Mouse (Mus musculus) lung, postnatal 14 days (tissue): ENCODE measurements around the gene Lctl.

ENCODE experiments used
- DNase-seq: peaks from one replicate; pipeline ENCODE4 v3.0.0; 2021

Gene Lctl

GRCm38 (mm10) chr9:64116876-64117275 is at the start of gene Lctl:
TSS of gene Lctl (plus strand) at chr9:64117147.
- no peak for DNase-seq

- DNase-seq = no peak
Measured at GRCm38 (mm10) chr9:64067787-64068186, 49.2 kb upstream of the Lctl start.

GRCm38 (mm10) chr9:64068571-64068970 is 48.4 kb upstream of the Lctl start:
- no peak for DNase-seq

GRCm38 (mm10) chr9:64069131-64069530 is 47.8 kb upstream of the Lctl start:
- DNase-seq = no peak

- no peak for DNase-seq
Measured at GRCm38 (mm10) chr9:64070674-64071073, 46.3 kb upstream of the Lctl start.

GRCm38 (mm10) chr9:64074831-64075230 is 42.1 kb upstream of the Lctl start:
- DNase-seq = no peak

- no peak for DNase-seq
Measured at GRCm38 (mm10) chr9:64076412-64076811, 40.5 kb upstream of the Lctl start.

- DNase-seq = peak; percentile 39
Measured at GRCm38 (mm10) chr9:64078386-64078792, 38.6 kb upstream of the Lctl start.

- no peak for DNase-seq
Measured at GRCm38 (mm10) chr9:64079922-64080321, 37.0 kb upstream of the Lctl start.

- DNase-seq = peak; percentile 38
Measured at GRCm38 (mm10) chr9:64084231-64084630, 32.7 kb upstream of the Lctl start.

- DNase-seq = peak; percentile 65
Measured at GRCm38 (mm10) chr9:64084661-64085399, 32.1 kb upstream of the Lctl start.

- no peak for DNase-seq
Measured at GRCm38 (mm10) chr9:64085976-64086375, 31.0 kb upstream of the Lctl start.

- DNase-seq = no peak
Measured at GRCm38 (mm10) chr9:64086543-64086942, 30.4 kb upstream of the Lctl start.

- DNase-seq = peak; percentile 82
Measured at GRCm38 (mm10) chr9:64087461-64088235, 29.3 kb upstream of the Lctl start.

GRCm38 (mm10) chr9:64088346-64088745 is 28.6 kb upstream of the Lctl start:
- no peak for DNase-seq

- peak; percentile 81 for DNase-seq
Measured at GRCm38 (mm10) chr9:64089004-64089403, 27.9 kb upstream of the Lctl start.

GRCm38 (mm10) chr9:64094083-64094482 is 22.9 kb upstream of the Lctl start:
- peak; percentile 82 for DNase-seq

- no peak for DNase-seq
Measured at GRCm38 (mm10) chr9:64098282-64098681, 18.7 kb upstream of the Lctl start.

GRCm38 (mm10) chr9:64100442-64100841 is 16.5 kb upstream of the Lctl start:
- DNase-seq = peak; percentile 89

- no peak for DNase-seq
Measured at GRCm38 (mm10) chr9:64105301-64105700, 11.6 kb upstream of the Lctl start.

GRCm38 (mm10) chr9:64110502-64110901 is 6.4 kb upstream of the Lctl start:
- no peak for DNase-seq

- DNase-seq = no peak
Measured at GRCm38 (mm10) chr9:64114646-64115045, 2.3 kb upstream of the Lctl start.

GRCm38 (mm10) chr9:64115756-64116155 is 1.2 kb upstream of the Lctl start:
- DNase-seq = no peak

- peak; percentile 56 for DNase-seq
Measured at GRCm38 (mm10) chr9:64119898-64120297, 3.0 kb downstream of the Lctl start.
